In the genomic region with DNA sequence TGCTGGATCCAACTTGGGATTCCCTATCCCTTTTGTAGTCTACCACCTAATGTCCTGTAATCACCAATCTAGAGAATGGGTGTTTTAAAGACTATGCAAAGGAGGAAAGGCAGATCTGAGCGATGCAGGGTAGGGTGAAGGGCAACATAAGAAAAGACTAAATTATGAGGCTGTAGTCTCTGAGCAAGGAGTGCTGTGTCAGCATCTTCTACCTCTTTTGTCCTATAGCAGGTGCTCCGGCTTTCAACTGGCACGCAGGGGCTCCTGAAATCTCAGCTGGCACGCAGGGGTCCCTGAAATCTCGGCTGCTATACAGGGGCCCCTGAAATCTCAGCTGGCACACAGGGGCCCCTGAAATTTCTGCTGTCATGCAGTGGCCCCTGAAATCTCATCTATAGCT, we compare ENCODE assay signal across 22 mouse cellular contexts. TPM values are rescaled to one million over a fixed set of nuclear protein-coding genes. Genes with fewer than 3 reads are reported as not detected.
"Had no signal": no experiment of that assay in that cellular context is flagged by ENCODE, and none has a peak within 500 bp of the region (broad histone marks: within the 10 kb centered on the region; RNA-seq: fewer than 3 reads in every experiment).

No protein-coding gene starts in this region.

- H3K4me3 ChIP-seq: neural tube, embryonic 12.5 days; neural tube, embryonic 13.5 days; neural tube, embryonic 15.5 days; stomach, embryonic 15.5 days had no signal

- H3K4me1 ChIP-seq: neural tube, embryonic 12.5 days; stomach, embryonic 15.5 days had no signal

- H3K36me3 ChIP-seq: neural tube, embryonic 12.5 days; neural tube, embryonic 13.5 days; neural tube, embryonic 15.5 days; stomach, embryonic 15.5 days had no signal

- H3K9ac ChIP-seq: neural tube, embryonic 12.5 days; neural tube, embryonic 13.5 days; neural tube, embryonic 15.5 days; stomach, embryonic 15.5 days had no signal

- H3K9me3 ChIP-seq: neural tube, embryonic 12.5 days; neural tube, embryonic 13.5 days; neural tube, embryonic 15.5 days; stomach, embryonic 15.5 days had no signal

- DNase-seq: retina, postnatal 1 day; right cerebral cortex, adult 18-20 months; right cerebral cortex, postnatal 14 days; right cerebral cortex, postnatal 25 days; right cerebral cortex, postnatal 4 days; spleen, adult 18-20 months; thymus, adult 18-20 months; thymus, adult 2 months; thymus, postnatal 14 days; thymus, postnatal 25 days; thymus, postnatal 36 days; thymus, postnatal 4 days had no signal

- H3K27ac ChIP-seq: neural tube, embryonic 12.5 days; neural tube, embryonic 13.5 days; neural tube, embryonic 15.5 days; stomach, embryonic 15.5 days; stomach, postnatal 0 days had no signal

- H3K27me3 ChIP-seq: neural tube, embryonic 12.5 days; neural tube, embryonic 13.5 days; neural tube, embryonic 15.5 days; stomach, embryonic 15.5 days had no signal

- H3K4me2 ChIP-seq: neural tube, embryonic 12.5 days; neural tube, embryonic 13.5 days; neural tube, embryonic 15.5 days; stomach, embryonic 15.5 days had no signal

RNA-seq across cellular contexts. Expression of a gene that starts 33.5 kb away (rescaled TPM):
- total RNA-seq: neutrophil, adult 5-6 weeks had no signal
- polyA plus RNA-seq: stomach, embryonic 14.5 days; testis, adult 2 months had no signal

RNA-seq across cellular contexts. Expression of a gene that starts 59.6 kb away (rescaled TPM):
- total RNA-seq: neutrophil, adult 5-6 weeks had no signal
- polyA plus RNA-seq: small intestine, adult 2 months; spleen, adult 2 months had no signal
